Mouse (Mus musculus): ENCODE measurements around the gene Tjp2. TPM values are rescaled to one million over a fixed set of nuclear protein-coding genes. Genes with fewer than 3 reads are reported as not detected.

Gene Tjp2
- polyA plus RNA-seq, 1 experiment from 2014 or later: 4.1 TPM

GRCm38 (mm10) chr19:24046395-24046993 lies 178.3 kb downstream of the Tjp2 start:
- WGBS (ENCODE audit: insufficient replicate concordance): 81% methylated on average over 10 of the region's 10 CpGs
- TF ChIP-seq CTCF (IDR thresholded peaks at IDR 0.05; ENCODE audit: low read depth) (no peak), EP300 (IDR thresholded peaks at IDR 0.05; ENCODE audit: low read depth) (no peak)
- Histone ChIP-seq H3K4me1 (ENCODE audit: insufficient read depth) (no peaks in the 10 kb centered on the region), H3K4me3 (ENCODE audit: low read depth, low read length) (no peak overlapping the region), H3K36me3 (replicated peaks; ENCODE audit: insufficient read depth, low read length) (no peaks in the 10 kb centered on the region), H3K9ac (replicated peaks) (no peak overlapping the region), H3K27me3 (ENCODE audit: insufficient read depth, low read length) (no peaks in the 10 kb centered on the region), H3K9me3 (ENCODE audit: low read length) (no peaks in the 10 kb centered on the region), H3K4me2 (ENCODE audit: low read depth, low read length) (no peak overlapping the region), H3K27ac (ENCODE audit: low read depth) (no peak overlapping the region)
- no peak for DNase-seq
- ATAC-seq: no peak

Other genes with a start within 250 kb of the Tjp2 start
- gene Fam189a2, start 194.0 kb downstream of the Tjp2 start, polyA plus RNA-seq (2015; fragmentation: Nextera tagmentation; extraction: Ambion mirVana): 0.11 and 0.27 TPM in 2 replicates
- 34.2 and 34.8 TPM in 2 replicates for gene Fxn, start 55.6 kb upstream of the Tjp2 start, polyA plus RNA-seq (2015; fragmentation: Nextera tagmentation; extraction: Ambion mirVana)